Mouse (Mus musculus): ENCODE measurements around the gene Fam241b.

Fam241b gene

DNA sequence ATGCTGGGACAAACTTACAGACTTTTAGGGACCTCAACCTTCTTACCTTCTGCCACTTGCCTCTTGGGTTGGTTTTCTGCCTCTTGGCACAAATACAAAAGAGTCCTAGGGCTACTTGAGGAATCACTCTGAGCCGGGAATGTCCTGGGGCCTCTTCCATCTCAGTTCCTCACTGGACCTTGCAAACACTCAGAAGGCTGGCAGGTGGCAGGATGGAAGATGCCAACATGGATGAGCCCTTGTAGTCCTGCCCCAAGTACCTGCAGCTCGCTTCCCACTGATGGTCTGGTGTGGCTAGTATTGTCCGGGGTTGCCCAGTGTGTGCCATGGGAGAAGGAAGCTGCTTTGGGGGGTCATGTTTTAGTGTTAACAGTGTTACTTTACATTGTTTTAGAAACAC is 73.8 kb downstream of the Fam241b start:
- DNase-seq, result peak; percentile 54

DNA sequence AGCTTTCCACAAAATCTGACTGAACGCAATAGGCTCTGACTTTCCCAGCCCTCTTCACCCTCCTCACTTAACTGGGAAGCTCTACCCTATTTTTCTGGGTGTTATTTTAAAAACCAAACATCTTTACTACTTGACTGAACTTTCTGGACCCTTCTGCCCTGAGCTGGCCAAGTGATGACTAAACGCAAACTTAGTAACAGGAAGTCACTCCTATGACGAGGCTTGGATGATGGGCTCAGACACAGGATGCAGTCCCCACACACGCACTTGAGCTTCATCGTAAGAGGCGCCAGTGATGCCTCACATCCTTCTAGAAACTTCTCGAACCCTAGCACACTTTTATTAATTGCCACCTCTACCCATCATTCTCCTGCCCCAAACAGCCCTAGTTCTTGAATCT is 74.3 kb downstream of the Fam241b start:
- DNase-seq, result no peak

DNA sequence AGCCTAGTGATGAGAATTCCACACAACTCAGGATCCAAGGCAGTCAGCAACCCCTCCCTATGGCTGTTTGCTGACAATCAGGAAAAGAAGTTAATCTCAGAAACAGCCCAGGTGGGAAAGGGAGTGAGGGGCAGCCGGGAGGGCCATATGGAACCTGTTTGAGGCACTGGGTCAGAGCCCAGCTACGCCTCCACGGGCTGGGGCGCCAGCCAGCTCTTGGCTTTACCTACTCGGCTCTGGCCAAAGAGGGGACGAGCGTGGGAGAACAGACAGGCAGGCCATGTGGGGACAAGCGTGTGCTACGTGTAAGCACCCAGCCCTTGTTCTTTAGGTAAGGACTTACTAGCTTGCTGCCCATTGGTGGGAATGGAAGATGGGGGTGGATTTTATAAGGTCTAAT is 75.2 kb downstream of the Fam241b start:
- DNase-seq, result peak; percentile 91

DNA sequence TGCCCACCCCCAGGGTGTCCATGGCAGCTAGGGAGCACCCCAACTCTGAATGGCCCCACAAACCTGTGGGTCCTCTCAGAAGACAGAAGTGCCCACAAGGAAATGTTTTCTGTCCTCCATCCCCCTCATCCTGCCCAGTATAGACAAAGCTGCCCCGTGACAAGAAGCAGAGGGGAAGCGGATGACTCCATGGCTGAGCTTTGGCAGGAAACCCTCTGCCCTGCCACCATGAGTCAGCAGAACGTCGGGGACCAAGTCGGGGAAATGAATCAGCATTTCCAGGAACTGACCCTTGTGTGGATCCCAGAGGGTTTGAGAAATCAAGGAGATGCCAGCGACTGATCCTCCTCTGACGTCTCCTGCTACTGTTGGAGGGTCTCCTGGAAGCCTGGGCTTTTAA is 77.5 kb downstream of the Fam241b start:
- DNase-seq, result no peak

- DNase-seq, result no peak
These were observed 80.9 kb downstream of the Fam241b start for GRCm38 (mm10) chr10:62062786-62063185.

GRCm38 (mm10) chr10:62060969-62061678 is 82.6 kb downstream of the Fam241b start:
- no peak for DNase-seq

- DNase-seq, result no peak
These were observed 83.4 kb downstream of the Fam241b start for GRCm38 (mm10) chr10:62060224-62060913.

- DNase-seq, result no peak
These were observed 85.0 kb downstream of the Fam241b start for GRCm38 (mm10) chr10:62058508-62059375.

Measured in cerebellum, adult 9-10 months (tissue).